Mouse (Mus musculus): Measurements from ENCODE around the gene Slc8a3. TPM values are rescaled to one million over a fixed set of nuclear protein-coding genes. Genes with fewer than 3 reads are reported as not detected.

The Slc8a3 gene
- total RNA-seq (2023): not detected

GRCm38 (mm10) chr12:81332875-81333421 is at the start of gene Slc8a3:
TSS of gene Slc8a3 (minus strand) at chr12:81333180.

GRCm38 (mm10) chr12:81379364-81379763 is 46.4 kb upstream of the Slc8a3 start, which contains the start of gene Gm4787:
TSS of gene Gm4787 (minus strand) at chr12:81379464.

Other genes with a start within 250 kb of the Slc8a3 start
- gene Gm4787, start 46.3 kb upstream of the Slc8a3 start, total RNA-seq (2023): 1.1 TPM
- 1.5 TPM for gene Adam4, start 88.8 kb upstream of the Slc8a3 start, total RNA-seq (2023)
- 74.9 TPM for gene Cox16, start 151.9 kb upstream of the Slc8a3 start, total RNA-seq (2023)
- 16.6 TPM for gene Gm20498, start 199.7 kb upstream of the Slc8a3 start, total RNA-seq (2023)
- gene Synj2bp, start 199.7 kb upstream of the Slc8a3 start, total RNA-seq (2023): 31.5 TPM
- not detected for gene Adam21, start 235.3 kb upstream of the Slc8a3 start, total RNA-seq (2023)